Mouse (Mus musculus) left cerebral cortex, adult 2 months (tissue): ENCODE results near the gene Armc7. TPM values are rescaled to one million over a fixed set of nuclear protein-coding genes. Genes with fewer than 3 reads are reported as not detected.
"Not testable (repeated sequence)": the region's sequence is repeated elsewhere in the genome, so short reads cannot be mapped to it uniquely, and the experiment has no call there.

Experiments
- DNase-seq, 2 experiments: peaks; one replicate each; pipeline ENCODE4 v3.0.0; 2021 to 2022; ENCODE audit warnings: low spot score in 2 of 2, mixed read lengths in 1 of 2; ENCODE audit errors: extremely low spot score in 1 of 2
- H3K27ac ChIP-seq: fragments of 200-600 bp; 2 replicates; pipeline ENCODE4 v1.8.1; 2022
- H3K4me3 ChIP-seq: fragments of 200-600 bp; 2 replicates; pipeline ENCODE4 v1.8.1; 2022
- CTCF ChIP-seq: fragments of 200-600 bp; IDR thresholded peaks from 2 replicates; pipeline ENCODE4 v1.8.1; 2022; ENCODE audit warnings: antibody characterized with exemption, mild to moderate bottlenecking, moderate library complexity
- intact Hi-C: fragments of 180-260 bp; cut with DNase I; formaldehyde crosslinking; loops from one replicate; pipeline ENCODE4 v1.15.1; 2025
- total RNA-seq, 2 experiments: library from RNA; stranded (reverse); gene quantifications; 2 replicates each; pipeline ENCODE4 v1.2.3; 2021

The Armc7 gene
- total RNA-seq, 2 experiments from 2014 or later, result 11.9 to 18.0 TPM

DNA sequence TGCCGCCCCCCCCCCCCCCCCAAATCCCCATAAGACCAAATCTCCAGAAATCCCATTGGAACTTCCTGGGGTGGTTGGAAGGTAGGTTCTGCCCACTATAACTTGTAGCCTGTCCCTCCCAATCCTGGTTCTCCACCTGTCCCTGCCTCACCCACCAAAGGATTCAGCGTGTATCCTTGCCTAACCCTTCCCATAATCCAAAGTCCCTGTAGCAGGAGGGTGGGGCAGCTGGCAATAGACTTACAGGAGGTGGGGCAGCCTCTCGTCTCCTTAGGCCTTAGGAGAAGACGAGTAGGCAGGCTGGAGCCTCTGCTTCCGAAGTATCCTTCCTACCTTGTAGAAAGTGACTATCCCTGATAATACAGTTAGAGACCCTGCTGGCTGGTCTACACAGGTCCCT lies 19.3 kb upstream of the Armc7 start:
- no peak overlapping the region for H3K27ac ChIP-seq
- intact Hi-C loops, result no loop called here
- TF ChIP-seq CTCF, result no peak
- no peak for DNase-seq
- no peak overlapping the region for H3K4me3 ChIP-seq

- no peak for DNase-seq
- Histone ChIP-seq H3K27ac (no peak overlapping the region), H3K4me3 (no peak overlapping the region)
- intact Hi-C loops, result no loop called here
- no peak for TF ChIP-seq CTCF
Observed at GRCm38 (mm10) chr11:115457405-115457804, 18.1 kb upstream of the Armc7 start.

- intact Hi-C loops, result no loop called here
- H3K4me3 ChIP-seq, result no peak overlapping the region
- no peak for DNase-seq
- TF ChIP-seq CTCF, result no peak; the same call in none of the 2 replicates
- H3K27ac ChIP-seq, result no peak overlapping the region
Observed at GRCm38 (mm10) chr11:115460976-115461375, 14.5 kb upstream of the Armc7 start.

- no peak for DNase-seq
- TF ChIP-seq CTCF, result no peak
- Histone ChIP-seq H3K27ac (no peak overlapping the region), H3K4me3 (no peak overlapping the region)
- intact Hi-C loops, result no loop called here
Observed at GRCm38 (mm10) chr11:115461846-115462242, 13.6 kb upstream of the Armc7 start.

DNA sequence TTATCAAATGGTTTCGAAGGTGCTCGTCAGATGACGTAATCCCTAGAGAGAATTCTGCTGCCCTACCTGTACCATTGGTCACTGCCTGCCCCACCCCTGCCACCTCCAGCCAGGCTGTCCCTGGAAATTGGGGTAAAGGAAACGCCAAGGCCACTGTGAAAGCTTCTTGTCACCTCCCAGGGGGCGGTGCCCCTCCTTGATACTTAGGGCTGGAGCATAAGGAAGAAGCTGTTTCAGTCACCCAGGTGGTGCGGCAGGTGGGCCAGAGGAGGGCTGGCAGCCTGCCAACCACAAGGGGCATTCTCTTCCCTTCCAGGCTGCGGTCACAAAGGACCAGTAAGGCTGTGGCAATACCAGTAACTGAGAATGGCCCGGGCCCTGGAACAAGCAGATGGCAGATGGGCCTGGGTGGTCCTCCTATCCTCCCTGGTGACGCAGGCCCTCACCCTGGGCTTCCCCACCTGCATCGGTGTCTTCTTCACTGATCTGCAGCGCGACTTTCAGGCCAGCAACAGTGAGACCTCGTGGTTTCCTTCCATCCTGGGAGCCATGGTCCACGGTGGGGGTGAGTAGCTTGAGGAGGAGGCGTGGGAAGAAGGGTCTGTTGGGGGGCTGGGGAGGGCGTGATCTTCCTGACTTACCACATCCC lies 13.1 kb upstream of the Armc7 start, which contains the start of gene Slc16a5:
Gene Slc16a5 (plus strand): TSS at position 232 of the 649 bp plus-strand sequence.
- intact Hi-C loops, result no loop called here

GRCm38 (mm10) chr11:115463397-115463796 lies 12.1 kb upstream of the Armc7 start:
- no peak for TF ChIP-seq CTCF
- Histone ChIP-seq H3K4me3 (no peak overlapping the region), H3K27ac (no peak overlapping the region)
- no peak for DNase-seq
- intact Hi-C loops, result no loop called here

More for the DNA sequence above, 13.1 kb upstream of the Armc7 start, which contains the start of gene Slc16a5:
- TF ChIP-seq CTCF, result no peak
- Histone ChIP-seq H3K4me3 (no peak within 1 kb of the TSS), H3K27ac (no peak within 1 kb of the TSS)
- DNase-seq, result no peak

- Histone ChIP-seq H3K4me3 (no peak overlapping the region), H3K27ac (no peak overlapping the region)
- intact Hi-C loops, result no loop called here
- no peak for TF ChIP-seq CTCF
- DNase-seq, result no peak
Observed at GRCm38 (mm10) chr11:115464851-115465250, 10.6 kb upstream of the Armc7 start.

DNA sequence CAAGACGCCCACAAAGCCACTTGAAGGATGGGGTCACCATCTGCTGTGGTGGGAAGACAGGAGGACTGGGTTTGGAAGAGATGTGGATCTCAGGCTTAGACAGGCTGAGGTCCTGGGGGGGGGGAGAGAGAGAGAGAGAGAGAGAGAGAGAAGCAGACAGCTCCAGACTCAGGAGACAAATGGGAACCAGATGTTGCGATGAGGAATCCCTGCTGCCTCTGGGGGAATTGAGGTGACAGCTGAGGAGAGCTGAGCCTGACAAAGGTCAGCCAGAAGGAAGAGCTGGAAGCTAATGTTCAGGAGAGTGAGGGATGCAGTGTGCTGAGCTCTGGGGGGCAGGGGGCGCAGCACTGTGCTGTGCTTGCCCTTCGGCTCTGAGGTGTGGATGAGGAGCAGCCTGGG lies 8.2 kb upstream of the Armc7 start:
- DNase-seq, result no peak
- intact Hi-C loops, result no loop called here
- Histone ChIP-seq H3K27ac (no peak overlapping the region), H3K4me3 (no peak overlapping the region)
- no peak for TF ChIP-seq CTCF

GRCm38 (mm10) chr11:115472183-115472582 lies 3.3 kb upstream of the Armc7 start:
- H3K4me3 ChIP-seq, result no peak overlapping the region
- intact Hi-C loops, result no loop called here
- no peak overlapping the region for H3K27ac ChIP-seq
- no peak for TF ChIP-seq CTCF
- no peak for DNase-seq

GRCm38 (mm10) chr11:115473626-115474275 lies 1.7 kb upstream of the Armc7 start:
- Histone ChIP-seq H3K27ac (peak overlapping the region; percentile 92), H3K4me3 (no peak overlapping the region)
- intact Hi-C loops, result loop anchor here (1.0 to 2.0 kb wide), 3 partner anchors 45 to 114 kb away; partner anchors contain the start of gene Kctd2
- TF ChIP-seq CTCF, result no peak; the same call in none of the 2 replicates
- DNase-seq, result peak; percentile 93 to 98

DNA sequence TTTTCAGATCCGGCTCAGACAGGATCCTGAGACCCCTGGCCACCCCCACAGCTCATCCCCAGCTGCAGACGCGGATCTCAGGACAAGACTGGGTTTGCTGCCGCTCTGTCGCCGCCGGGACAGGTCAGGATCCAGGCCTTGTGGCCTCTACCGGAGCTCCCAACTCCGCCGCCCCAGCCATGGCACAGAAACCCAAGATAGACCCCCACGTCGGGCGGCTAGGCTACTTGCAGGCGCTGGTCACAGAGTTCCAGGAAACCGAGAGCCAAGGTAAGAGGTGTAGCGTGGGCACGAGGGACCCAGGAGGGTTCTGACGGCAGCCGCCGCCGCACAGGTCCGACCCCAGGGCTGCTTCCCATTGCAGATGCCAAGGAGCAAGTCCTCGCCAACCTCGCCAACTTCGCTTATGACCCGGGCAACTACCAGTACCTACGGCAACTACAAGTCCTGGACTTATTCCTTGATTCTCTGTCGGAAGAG lies 331 bp downstream of the Armc7 start:
- H3K27ac ChIP-seq, result peak overlapping the region; percentile 59; the same call in 1 of the 2 replicates
- intact Hi-C loops, result loop anchor here (2.0 kb wide), 1 partner anchor 55 kb away; the partner anchor contains the start of gene Kctd2
- no peak for TF ChIP-seq CTCF
- no peak for DNase-seq
- peak overlapping the region; percentile 60 for H3K4me3 ChIP-seq

- H3K27ac ChIP-seq, intact Hi-C loops, DNase-seq: not testable (repeated sequence)
- peak overlapping the region; percentile 60; the same call in 1 of the 2 replicates for H3K4me3 ChIP-seq
Observed at GRCm38 (mm10) chr11:115476630-115477029, 1.2 kb downstream of the Armc7 start.

GRCm38 (mm10) chr11:115477388-115477787 lies 1.9 kb downstream of the Armc7 start:
- intact Hi-C loops, DNase-seq, H3K4me3 ChIP-seq, H3K27ac ChIP-seq: not testable (repeated sequence)
